Mouse (Mus musculus) left cerebral cortex, postnatal 36 days (tissue): ENCODE data around the gene Hexb. TPM values are rescaled to one million over a fixed set of nuclear protein-coding genes. Genes with fewer than 3 reads are reported as not detected.

Source experiments
- total RNA-seq, 2 experiments: library from RNA; stranded (reverse); gene quantifications; 2 replicates each; pipeline ENCODE4 v1.2.3; 2021

Gene Hexb
- total RNA-seq, 2 experiments from 2014 or later: 111 to 119 TPM

Other genes with a start within 250 kb of the Hexb start
- gene 1700029F12Rik, start 164.0 kb downstream of the Hexb start, total RNA-seq: not detected
- 10 to 100 TPM; 44.6 to 47.7 TPM for gene Fam169a, start 131.1 kb downstream of the Hexb start, total RNA-seq
- gene Gm6169, start 99.1 kb downstream of the Hexb start, total RNA-seq: 1 to 10 TPM in 1 of 2 experiments, not detected in 1; 2.3 TPM
- gene Gfm2, start 60.4 kb downstream of the Hexb start, total RNA-seq: 10 to 100 TPM; 21.0 to 30.8 TPM
- 10 to 100 TPM; 37.1 to 37.3 TPM for gene Nsa2, start 60.4 kb downstream of the Hexb start, total RNA-seq
- 100 to 1,000 TPM; 570 to 627 TPM for gene Enc1, start 42.7 kb upstream of the Hexb start, total RNA-seq